Mouse (Mus musculus) liver, embryonic 16.5 days (tissue): ENCODE data around the gene Zfp169. TPM values are rescaled to one million over a fixed set of nuclear protein-coding genes. Genes with fewer than 3 reads are reported as not detected.

Source experiments
- ATAC-seq: fragments of 200-750 bp; cut with Nextera tagmentation; 2 replicates; pipeline ENCODE4 v1.8.0; 2017; ENCODE audit warnings: low read depth, mild to moderate bottlenecking, moderate number of reproducible peaks, moderate library complexity
- H3K27ac ChIP-seq: fragments of 300-500 bp; sonication (generic); 2 replicates; pipeline ENCODE4 v1.5.1; 2014; ENCODE audit warnings: mild to moderate bottlenecking, low read length
- H3K27me3 ChIP-seq: fragments of 300-500 bp; sonication (generic); 2 replicates; pipeline ENCODE4 v1.6.1; 2014; ENCODE audit warnings: low read depth, low read length, mixed read lengths; ENCODE audit not compliant: control insufficient read depth, insufficient read depth
- H3K36me3 ChIP-seq: fragments of 300-500 bp; sonication (generic); 2 replicates; pipeline ENCODE4 v1.6.1; 2014; ENCODE audit warnings: mild to moderate bottlenecking; ENCODE audit not compliant: control insufficient read depth, insufficient read depth
- H3K4me1 ChIP-seq: fragments of 300-500 bp; sonication (generic); 2 replicates; pipeline ENCODE4 v1.6.1; 2014; ENCODE audit warnings: low read depth, low read length, mixed read lengths; ENCODE audit not compliant: control insufficient read depth
- H3K4me2 ChIP-seq: fragments of 300-500 bp; sonication (generic); 2 replicates; pipeline ENCODE4 v1.6.1; 2014; ENCODE audit warnings: low read depth, low read length, mixed read lengths
- H3K4me3 ChIP-seq: fragments of 300-500 bp; sonication (generic); 2 replicates; pipeline ENCODE4 v1.5.1; 2014; ENCODE audit warnings: low read depth, mild to moderate bottlenecking, low read length
- H3K9ac ChIP-seq: fragments of 300-500 bp; sonication (generic); 2 replicates; pipeline ENCODE4 v1.6.1; 2014; ENCODE audit warnings: low read depth, low read length
- H3K9me3 ChIP-seq: fragments of 300-500 bp; sonication (generic); replicated peaks from 2 replicates; pipeline ENCODE4 v1.6.1; 2016; ENCODE audit warnings: low read length; ENCODE audit not compliant: control insufficient read depth
- WGBS: fragments of 180-500 bp; shearing (Covaris S2); extraction: QIAGEN DNeasy Blood & Tissue Kit; methylation state at CpG from one replicate; pipeline ENCODE4 v1.1.7; 2014; ENCODE audit not compliant: insufficient replicate concordance; 5-methylcytosine and 5-hydroxymethylcytosine counted together
- polyA plus RNA-seq: library from polyadenylated mRNA; unstranded; fragments of >200 nt; fragmentation: Nextera tagmentation; extraction: Ambion mirVana; gene quantifications from 2 replicates; pipeline ENCODE4 v1.2.1, GENCODE M21; 2015

The Zfp169 gene
- polyA plus RNA-seq, 1 experiment from 2014 or later, result 1.1 TPM

GRCm38 (mm10) chr13:48493183-48493582 lies 20.1 kb downstream of the Zfp169 start:
- no peaks in the 10 kb centered on the region for H3K9me3 ChIP-seq
- no peaks in the 10 kb centered on the region for H3K4me1 ChIP-seq
- WGBS, result 75% methylated on average over 4 of the region's 5 CpGs
- no peak overlapping the region for H3K4me3 ChIP-seq
- H3K27me3 ChIP-seq, result no peaks in the 10 kb centered on the region
- no peak overlapping the region for H3K9ac ChIP-seq
- no peak overlapping the region for H3K4me2 ChIP-seq
- ATAC-seq, result no peak
- no peak overlapping the region for H3K27ac ChIP-seq
- peaks cover 23% of the 10 kb centered on the region for H3K36me3 ChIP-seq

DNA sequence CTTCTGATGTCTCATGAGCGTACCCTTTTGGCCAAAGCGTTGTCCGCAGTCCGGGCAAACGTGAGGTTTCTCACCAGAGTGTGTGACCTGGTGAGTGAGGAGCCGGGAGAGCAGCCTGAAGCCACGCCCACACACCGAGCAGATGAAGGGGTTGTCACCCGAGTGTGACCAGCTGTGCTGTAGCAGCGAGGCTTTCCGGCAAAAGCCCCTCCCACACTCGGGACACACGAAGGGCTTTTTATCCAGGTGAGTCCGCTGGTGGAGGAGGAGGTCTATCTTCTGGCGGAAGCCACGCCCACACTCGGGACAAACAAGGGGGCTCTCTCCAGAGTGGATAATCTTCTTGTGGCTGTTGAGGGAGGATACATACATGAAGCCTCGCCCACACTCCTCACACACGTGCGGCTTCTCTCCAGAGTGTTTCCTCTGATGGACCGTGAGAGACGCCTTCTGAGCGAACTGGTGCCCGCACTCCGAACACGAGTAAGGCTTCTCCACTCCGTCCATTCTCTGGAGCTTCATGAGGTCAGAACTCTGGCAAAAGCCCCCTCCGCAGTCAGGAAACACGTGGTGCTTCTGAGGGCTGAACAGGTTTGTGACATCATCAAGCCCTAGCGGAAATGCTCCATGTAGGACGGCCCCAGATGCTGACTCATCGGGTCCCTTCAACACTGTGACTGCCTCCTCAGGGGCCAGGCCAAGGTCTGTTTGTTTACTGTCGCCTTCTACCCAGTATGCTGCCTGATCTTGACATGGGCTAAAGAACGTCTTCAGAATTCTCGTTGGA lies 22.7 kb downstream of the Zfp169 start:
- H3K36me3 ChIP-seq, result peaks cover 23% of the 10 kb centered on the region
- WGBS, result 85% methylated on average over 35 of the region's 35 CpGs
- no peak for ATAC-seq

DNA sequence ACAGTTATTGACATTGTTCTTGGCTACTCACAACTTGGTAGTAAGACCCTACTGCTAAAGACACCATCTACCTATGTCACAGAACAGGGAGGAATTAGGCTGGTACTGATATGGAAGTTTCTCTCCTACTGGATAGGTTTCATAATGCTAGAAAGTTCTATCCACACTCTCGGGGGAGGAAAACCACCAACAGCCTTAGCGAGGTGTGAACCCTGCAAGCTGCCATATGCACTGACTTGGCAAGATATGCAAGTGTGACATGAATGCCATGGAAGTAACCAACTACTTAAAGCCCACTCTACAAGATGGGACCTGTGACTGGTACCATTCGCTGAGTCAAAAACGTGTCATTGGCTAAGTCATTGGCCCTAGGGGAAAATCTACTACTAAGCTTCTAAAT lies 29.6 kb downstream of the Zfp169 start:
- no peak overlapping the region for H3K9ac ChIP-seq
- no peak overlapping the region for H3K4me2 ChIP-seq
- H3K27me3 ChIP-seq, result no peaks in the 10 kb centered on the region
- no peaks in the 10 kb centered on the region for H3K9me3 ChIP-seq
- no peaks in the 10 kb centered on the region for H3K36me3 ChIP-seq
- no peaks in the 10 kb centered on the region for H3K4me1 ChIP-seq
- H3K4me3 ChIP-seq, result no peak overlapping the region
- no peak overlapping the region for H3K27ac ChIP-seq
- no peak for ATAC-seq
- 73% methylated on average over 4 of the region's 4 CpGs for WGBS

More for the DNA sequence above, 22.7 kb downstream of the Zfp169 start:
- Histone ChIP-seq H3K9me3 (no peaks in the 10 kb centered on the region), H3K9ac (no peak overlapping the region), H3K4me3 (no peak overlapping the region), H3K27me3 (no peaks in the 10 kb centered on the region), H3K4me2 (no peak overlapping the region), H3K27ac (no peak overlapping the region), H3K4me1 (no peaks in the 10 kb centered on the region)

- H3K4me2 ChIP-seq, result no peak overlapping the region
- WGBS, result 55% methylated on average over 15 of the region's 15 CpGs
- H3K4me1 ChIP-seq, result no peaks in the 10 kb centered on the region
- no peaks in the 10 kb centered on the region for H3K27me3 ChIP-seq
- H3K4me3 ChIP-seq, result no peak overlapping the region
- no peak for ATAC-seq
- no peaks in the 10 kb centered on the region for H3K9me3 ChIP-seq
- H3K9ac ChIP-seq, result no peak overlapping the region
- no peak overlapping the region for H3K27ac ChIP-seq
- H3K36me3 ChIP-seq, result no peaks in the 10 kb centered on the region
These were observed 44.5 kb downstream of the Zfp169 start for GRCm38 (mm10) chr13:48468656-48469180.

- Histone ChIP-seq H3K27ac (no peak overlapping the region), H3K27me3 (no peaks in the 10 kb centered on the region), H3K4me1 (no peaks in the 10 kb centered on the region), H3K4me2 (no peak overlapping the region), H3K9me3 (no peaks in the 10 kb centered on the region), H3K9ac (no peak overlapping the region), H3K36me3 (no peaks in the 10 kb centered on the region), H3K4me3 (no peak overlapping the region)
- 48% methylated on average over 10 of the region's 10 CpGs for WGBS
- ATAC-seq, result no peak
These were observed 47.1 kb downstream of the Zfp169 start for GRCm38 (mm10) chr13:48466186-48466585.

GRCm38 (mm10) chr13:48464170-48464569 lies 49.1 kb downstream of the Zfp169 start:
- Histone ChIP-seq H3K36me3 (no peaks in the 10 kb centered on the region), H3K9me3 (no peaks in the 10 kb centered on the region), H3K9ac (no peak overlapping the region), H3K4me1 (no peaks in the 10 kb centered on the region), H3K4me3 (no peak overlapping the region), H3K4me2 (no peak overlapping the region), H3K27me3 (no peaks in the 10 kb centered on the region), H3K27ac (no peak overlapping the region)
- WGBS, result 10% methylated on average over 4 of the region's 4 CpGs
- no peak for ATAC-seq

GRCm38 (mm10) chr13:48459280-48459679 lies 54.0 kb downstream of the Zfp169 start:
- no peak for ATAC-seq

DNA sequence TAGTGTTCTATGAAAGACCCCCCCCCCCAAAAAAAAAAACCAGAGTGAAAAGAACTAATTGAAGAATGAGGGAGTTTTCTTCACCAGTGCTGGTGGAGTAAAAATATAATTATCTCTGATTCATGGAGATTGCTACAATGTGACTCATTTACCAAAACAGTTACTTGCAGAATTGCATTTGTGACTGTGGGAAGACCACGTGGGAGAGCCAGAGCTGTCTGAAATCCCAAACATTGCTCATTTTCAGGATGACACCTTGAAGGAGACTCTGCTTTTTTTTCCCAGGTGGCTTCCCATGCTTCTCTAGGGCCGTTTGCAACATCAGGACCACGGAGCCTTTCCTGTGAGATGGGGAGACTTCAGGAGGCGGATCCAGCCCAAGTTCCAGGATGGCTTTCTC lies 65.1 kb downstream of the Zfp169 start:
- Histone ChIP-seq H3K27me3 (no peaks in the 10 kb centered on the region), H3K9ac (no peak overlapping the region), H3K36me3 (no peaks in the 10 kb centered on the region), H3K4me1 (no peaks in the 10 kb centered on the region), H3K9me3 (no peaks in the 10 kb centered on the region), H3K4me3 (no peak overlapping the region), H3K27ac (no peak overlapping the region), H3K4me2 (no peak overlapping the region)
- 29% methylated on average over 4 of the region's 4 CpGs for WGBS
- ATAC-seq, result no peak

More at GRCm38 (mm10) chr13:48459280-48459679, 54.0 kb downstream of the Zfp169 start:
- Histone ChIP-seq H3K27ac (no peak overlapping the region), H3K9ac (no peak overlapping the region), H3K4me2 (no peak overlapping the region), H3K36me3 (no peaks in the 10 kb centered on the region), H3K27me3 (no peaks in the 10 kb centered on the region), H3K4me3 (no peak overlapping the region), H3K4me1 (no peaks in the 10 kb centered on the region), H3K9me3 (no peaks in the 10 kb centered on the region)
- 47% methylated on average over 5 of the region's 5 CpGs for WGBS

DNA sequence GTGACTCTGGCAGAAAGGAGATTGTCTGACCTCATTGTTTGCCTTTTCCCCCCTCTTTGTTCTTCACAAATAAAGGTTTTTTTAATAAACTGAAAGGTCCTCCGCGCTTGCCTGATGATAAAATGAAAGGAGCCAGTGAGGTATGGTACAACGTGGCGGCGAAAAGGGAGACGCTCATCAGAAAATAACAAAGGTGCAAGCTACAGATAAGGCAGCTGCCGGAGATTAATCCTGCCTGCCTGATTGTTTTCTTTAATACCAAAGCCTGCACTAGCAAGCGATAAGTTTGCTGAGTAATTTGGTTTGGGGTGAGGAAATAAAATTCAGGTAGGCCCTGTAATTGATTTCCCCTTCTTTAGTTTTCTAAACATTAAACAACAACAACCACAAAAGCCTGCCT lies 69.3 kb downstream of the Zfp169 start:
- no peak overlapping the region for H3K27ac ChIP-seq
- no peaks in the 10 kb centered on the region for H3K36me3 ChIP-seq
- no peaks in the 10 kb centered on the region for H3K27me3 ChIP-seq
- no peaks in the 10 kb centered on the region for H3K9me3 ChIP-seq
- no peak overlapping the region for H3K9ac ChIP-seq
- ATAC-seq, result no peak
- H3K4me1 ChIP-seq, result no peaks in the 10 kb centered on the region
- H3K4me2 ChIP-seq, result no peak overlapping the region
- H3K4me3 ChIP-seq, result no peak overlapping the region
- WGBS, result 19% methylated on average over 8 of the region's 8 CpGs
